In the genomic region with DNA sequence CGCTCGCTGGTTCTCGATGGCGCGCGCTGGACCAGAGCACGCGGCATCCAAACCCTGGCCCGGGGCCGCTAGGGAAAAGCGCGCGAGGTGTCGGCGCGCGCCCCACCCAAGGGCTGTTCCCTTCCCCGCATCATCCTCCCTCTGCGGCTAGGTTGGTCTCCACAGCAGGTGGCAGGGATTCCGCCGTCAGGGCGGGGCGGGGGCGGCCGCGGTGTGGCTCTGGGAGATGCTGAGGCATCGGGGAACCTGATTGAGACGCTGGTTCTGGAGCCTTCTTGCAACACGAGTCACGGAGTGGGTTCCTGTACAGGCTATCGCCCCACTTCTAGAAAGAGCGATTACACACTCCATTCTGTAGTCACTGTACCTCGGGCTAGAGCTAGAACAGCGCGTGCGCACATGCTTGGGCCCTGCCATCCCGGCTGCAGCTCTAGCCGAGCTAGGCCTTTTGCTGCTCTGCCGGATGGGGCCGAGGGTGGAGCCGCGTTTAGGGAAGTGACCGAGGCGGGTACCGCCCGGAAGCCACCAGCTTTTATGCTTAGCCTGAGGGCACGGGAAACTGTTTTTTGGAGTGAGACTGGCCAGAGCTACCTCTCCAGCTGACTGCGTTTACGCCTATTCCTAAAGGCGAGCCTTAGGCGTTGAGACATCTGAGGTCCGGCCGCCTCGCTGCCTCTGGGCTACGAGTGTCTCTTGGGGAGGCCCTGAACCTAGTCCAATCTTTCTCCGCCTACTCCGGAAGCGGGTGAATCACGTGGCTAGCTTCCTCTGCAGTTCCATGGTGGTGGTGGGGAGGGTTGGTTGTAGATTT, we compare ENCODE assay signal across 8 mouse cellular contexts. TPM values are rescaled to one million over a fixed set of nuclear protein-coding genes. Genes with fewer than 3 reads are reported as not detected.
A peak's percentile ranks its signal among the peaks of the same experiment; 100 is the strongest.
DNase-seq lines count a peak whose midpoint lies in the region; ATAC-seq and TF ChIP-seq lines count a peak whose summit lies in the region.

No protein-coding gene starts in this region.

- H3K4me1 ChIP-seq in ES-E14 (ENCODE audit: control insufficient read depth in 2 of 2, insufficient read depth in 2 of 2, low read length in 2 of 2, poor library complexity in 1 of 2), result peaks cover 4 to 24% of the 10 kb centered on the region in 2 experiments; a peak in 3 of 4 replicates
- peaks cover 59% of the 10 kb centered on the region for H3K4me1 ChIP-seq in hindbrain, embryonic 10.5 days (replicated peaks)
- peaks cover 16% of the 10 kb centered on the region; the same call in 1 of the 2 replicates for H3K4me1 ChIP-seq in lung, postnatal 0 days (ENCODE audit: insufficient read depth, low read depth, low read length)

- H3K27ac ChIP-seq in ES-E14 (ENCODE audit: insufficient read depth, low read depth, low read length, poor library complexity, severe bottlenecking), result peak overlapping the region; percentile 97
- peak overlapping the region; percentile 99 for H3K27ac ChIP-seq in hindbrain, embryonic 10.5 days
- peak overlapping the region; percentile 98 for H3K27ac ChIP-seq in lung, postnatal 0 days (ENCODE audit: low read length)

- ATAC-seq in frontal cortex, adult (ENCODE audit: low TSS enrichment), result peak; percentile 13; the same call in 1 of the 2 replicates
- ATAC-seq in lung, postnatal 0 days, result peak; percentile 30

- H3K9me3 ChIP-seq in ES-E14 (ENCODE audit: control insufficient read depth, insufficient read depth, low read depth, low read length), result no peaks in the 10 kb centered on the region
- no peaks in the 10 kb centered on the region for H3K9me3 ChIP-seq in hindbrain, embryonic 10.5 days
- H3K9me3 ChIP-seq in lung, postnatal 0 days (ENCODE audit: low read length), result no peaks in the 10 kb centered on the region

- TF ChIP-seq CTCF in lung, postnatal 0 days (IDR thresholded peaks at IDR 0.05), result no peak

- under 1% methylated on average over 59 of the region's 59 CpGs for WGBS in hindbrain, embryonic 10.5 days
- WGBS in lung, postnatal 0 days, result 1% methylated on average over 54 of the region's 59 CpGs

- peaks cover 33% of the 10 kb centered on the region for H3K36me3 ChIP-seq in ES-E14 (ENCODE audit: control insufficient read depth, insufficient read depth, low read length, poor library complexity, severe bottlenecking)
- peaks cover 48% of the 10 kb centered on the region for H3K36me3 ChIP-seq in hindbrain, embryonic 10.5 days
- H3K36me3 ChIP-seq in lung, postnatal 0 days (ENCODE audit: insufficient read depth, low read length), result peaks cover 21% of the 10 kb centered on the region

- in situ Hi-C loops in ES-E14 (cut with MboI; ENCODE audit: low sequenced_read_pairs in 2 of 2, unreplicated experiment in 2 of 2), result no loop called here

- H3K4me2 ChIP-seq in lung, postnatal 0 days (replicated peaks; ENCODE audit: low read depth, low read length), result peak overlapping the region; percentile 76

- H3K4me3 ChIP-seq in ES-E14 (ENCODE audit: insufficient read depth in 1 of 2, low read depth in 1 of 2, low read length in 2 of 2, poor library complexity in 1 of 2, severe bottlenecking in 1 of 2), result peak overlapping the region; percentile 89 to 95
- H3K4me3 ChIP-seq in hindbrain, embryonic 10.5 days, result peak overlapping the region; percentile 99
- peak overlapping the region; percentile 94 for H3K4me3 ChIP-seq in lung, postnatal 0 days (ENCODE audit: low read depth, low read length)

- H3K27me3 ChIP-seq in hindbrain, embryonic 10.5 days (ENCODE audit: insufficient read depth, poor library complexity, severe bottlenecking), result no peaks in the 10 kb centered on the region
- no peaks in the 10 kb centered on the region for H3K27me3 ChIP-seq in lung, postnatal 0 days (replicated peaks; ENCODE audit: insufficient read depth, low read length)

- peak; percentile 23; the same call in 1 of the 2 replicates for TF ChIP-seq EP300 in lung, postnatal 0 days (IDR thresholded peaks at IDR 0.05)

- no peak for DNase-seq in ES-E14 (ENCODE audit: low read depth, low spot score)
- peak; percentile 81 for DNase-seq in cerebellum, adult 18-20 months
- DNase-seq in hindbrain, embryonic 10.5 days (ENCODE audit: low spot score), result peak; percentile 81
- peak; percentile 87 for DNase-seq in layer of hippocampus, adult 9-11 months
- peak; percentile 94 for DNase-seq in lung, postnatal 0 days (ENCODE audit: low spot score)
- peak; percentile 75 for DNase-seq in ovary, postnatal 10 days (ENCODE audit: low spot score)
- peak; percentile 78 to 81 for DNase-seq in thymus, postnatal 10 days (ENCODE audit: low spot score in 2 of 2)

- H3K9ac ChIP-seq in ES-E14 (ENCODE audit: insufficient read depth, low read depth, low read length, poor library complexity, severe bottlenecking), result peak overlapping the region; percentile 99
- peak overlapping the region; percentile 96 for H3K9ac ChIP-seq in lung, postnatal 0 days (replicated peaks; ENCODE audit: low read depth)

TF ChIP-seq in ES-E14, 5 proteins besides CTCF, POLR2A, EP300 and RAD21:
- TF ChIP-seq MAFK (IDR thresholded peaks at IDR 0.05; ENCODE audit: insufficient read depth, low read depth, low read length) (no peak), HCFC1 (IDR thresholded peaks at IDR 0.05; ENCODE audit: borderline replicate concordance, insufficient read depth, low read length) (peak; percentile 13; the same call in 1 of the 2 replicates)

RNA-seq across cellular contexts. Expression of a gene that starts 0.8 kb away (rescaled TPM):
- 775 and 955 TPM in 2 replicates for total RNA-seq in ES-E14 (2012; rRNA removed)
- polyA plus RNA-seq in hindbrain, embryonic 10.5 days (2016; fragmentation: Nextera tagmentation; extraction: Ambion mirVana), result 3,259 and 3,562 TPM in 2 replicates
- 1,591 and 1,653 TPM in 2 replicates for polyA plus RNA-seq in lung, postnatal 0 days (2015; fragmentation: Nextera tagmentation; extraction: Ambion mirVana)

RNA-seq across cellular contexts. Expression of a gene that starts 2.9 kb away (rescaled TPM):
- 31.3 and 36.4 TPM in 2 replicates for total RNA-seq in ES-E14 (2012; rRNA removed)
- polyA plus RNA-seq in hindbrain, embryonic 10.5 days (2016; fragmentation: Nextera tagmentation; extraction: Ambion mirVana), result 43.7 and 51.4 TPM in 2 replicates
- polyA plus RNA-seq in lung, postnatal 0 days (2015; fragmentation: Nextera tagmentation; extraction: Ambion mirVana), result 46.7 and 50.2 TPM in 2 replicates

RNA-seq across cellular contexts. Expression of a gene that starts 12.5 kb away (rescaled TPM):
- 1.7 and 1.8 TPM in 2 replicates for total RNA-seq in ES-E14 (2012; rRNA removed)
- not detected in 2 replicates for polyA plus RNA-seq in hindbrain, embryonic 10.5 days (2016; fragmentation: Nextera tagmentation; extraction: Ambion mirVana)
- not detected in 2 replicates for polyA plus RNA-seq in lung, postnatal 0 days (2015; fragmentation: Nextera tagmentation; extraction: Ambion mirVana)

RNA-seq across cellular contexts. Expression of a gene that starts 17.3 kb away (rescaled TPM):
- 18.0 and 23.9 TPM in 2 replicates for total RNA-seq in ES-E14 (2012; rRNA removed)
- polyA plus RNA-seq in hindbrain, embryonic 10.5 days (2016; fragmentation: Nextera tagmentation; extraction: Ambion mirVana), result 62.7 and 71.3 TPM in 2 replicates
- polyA plus RNA-seq in lung, postnatal 0 days (2015; fragmentation: Nextera tagmentation; extraction: Ambion mirVana), result 91.8 and 96.1 TPM in 2 replicates

RNA-seq across cellular contexts. Expression of a gene that starts 19.2 kb away (rescaled TPM):
- 3.3 and 5.0 TPM in 2 replicates for total RNA-seq in ES-E14 (2012; rRNA removed)
- 8.9 and 18.7 TPM in 2 replicates for polyA plus RNA-seq in hindbrain, embryonic 10.5 days (2016; fragmentation: Nextera tagmentation; extraction: Ambion mirVana)
- polyA plus RNA-seq in lung, postnatal 0 days (2015; fragmentation: Nextera tagmentation; extraction: Ambion mirVana), result 3.6 and 3.7 TPM in 2 replicates
